Mouse (Mus musculus) lung, postnatal 25 days (tissue): ENCODE measurements around the gene Fign.
A peak's percentile ranks its signal among the peaks of the same experiment; 100 is the strongest.

Experiments used
- DNase-seq: peaks from one replicate; pipeline ENCODE4 v3.0.0; 2022; ENCODE audit warnings: low spot score

Fign gene

GRCm38 (mm10) chr2:64097937-64098617 lies at the start of gene Fign:
TSS of gene Fign (minus strand) at chr2:64098038.
- DNase-seq, result peak; percentile 73

- no peak for DNase-seq
Measured at GRCm38 (mm10) chr2:64133597-64133996, 35.8 kb upstream of the Fign start.

DNA sequence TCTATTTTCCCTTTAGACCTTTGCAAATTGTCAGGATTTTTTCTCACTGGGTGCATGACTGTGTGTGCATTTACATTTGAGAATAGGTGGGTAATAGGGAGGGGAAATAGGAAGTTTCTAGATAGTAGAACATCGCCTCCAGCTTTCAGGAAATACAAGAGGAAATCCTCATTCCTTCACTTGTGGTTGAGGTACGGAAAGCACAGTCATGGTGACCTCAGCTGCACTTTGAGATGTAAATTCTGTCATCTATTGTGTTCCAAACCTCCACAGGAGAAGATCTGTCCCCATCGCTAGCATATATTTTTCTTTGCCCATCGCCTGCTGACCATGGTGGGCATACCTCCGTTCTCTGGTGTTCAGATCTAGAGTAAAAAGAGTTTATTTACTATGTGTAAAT lies 22.7 kb upstream of the Fign start:
- DNase-seq, result no peak

- no peak for DNase-seq
Measured at GRCm38 (mm10) chr2:64116613-64117012, 18.8 kb upstream of the Fign start.

GRCm38 (mm10) chr2:64111133-64111532 lies 13.3 kb upstream of the Fign start:
- no peak for DNase-seq

DNA sequence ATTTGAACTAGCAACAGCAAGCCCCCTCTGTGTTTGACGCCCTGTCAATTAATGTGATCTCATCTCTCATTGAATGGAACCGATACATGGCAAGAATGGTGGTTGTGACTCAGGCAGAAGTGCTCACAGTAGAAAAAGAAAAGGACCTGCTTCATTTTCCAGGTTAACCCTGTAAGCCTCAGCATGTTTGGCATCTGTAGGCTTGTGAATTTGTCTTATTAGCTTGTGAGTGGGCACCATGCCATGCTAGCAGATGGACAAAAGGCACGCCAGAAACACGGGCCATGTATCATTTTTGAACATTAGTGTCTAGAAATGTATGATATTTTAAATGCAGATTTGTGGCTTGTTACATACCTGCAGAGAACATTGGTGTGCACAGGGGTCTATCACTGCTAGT lies 12.0 kb upstream of the Fign start:
- DNase-seq, result no peak

DNA sequence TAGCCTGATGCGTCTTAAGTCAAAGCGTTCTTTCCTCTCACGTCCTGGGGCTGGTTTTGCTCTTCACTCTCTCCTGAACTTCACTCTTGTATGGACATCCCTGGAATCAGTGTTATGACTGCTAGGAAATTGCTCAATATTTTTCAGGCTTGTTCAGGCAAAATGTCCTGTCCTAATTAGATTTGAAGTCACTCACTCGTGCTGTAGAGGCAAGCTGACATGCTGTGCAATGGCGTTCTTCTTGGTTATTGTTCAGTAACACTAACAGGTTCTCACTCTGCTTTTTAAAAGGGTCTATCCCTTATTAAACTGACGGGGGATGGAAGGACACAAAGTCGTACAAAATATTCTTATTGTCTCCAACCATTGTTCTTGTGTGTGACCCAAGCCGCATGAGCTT lies 10.2 kb upstream of the Fign start:
- no peak for DNase-seq

- DNase-seq, result no peak
Measured at GRCm38 (mm10) chr2:64098618-64099320, 931 bp upstream of the Fign start.

DNA sequence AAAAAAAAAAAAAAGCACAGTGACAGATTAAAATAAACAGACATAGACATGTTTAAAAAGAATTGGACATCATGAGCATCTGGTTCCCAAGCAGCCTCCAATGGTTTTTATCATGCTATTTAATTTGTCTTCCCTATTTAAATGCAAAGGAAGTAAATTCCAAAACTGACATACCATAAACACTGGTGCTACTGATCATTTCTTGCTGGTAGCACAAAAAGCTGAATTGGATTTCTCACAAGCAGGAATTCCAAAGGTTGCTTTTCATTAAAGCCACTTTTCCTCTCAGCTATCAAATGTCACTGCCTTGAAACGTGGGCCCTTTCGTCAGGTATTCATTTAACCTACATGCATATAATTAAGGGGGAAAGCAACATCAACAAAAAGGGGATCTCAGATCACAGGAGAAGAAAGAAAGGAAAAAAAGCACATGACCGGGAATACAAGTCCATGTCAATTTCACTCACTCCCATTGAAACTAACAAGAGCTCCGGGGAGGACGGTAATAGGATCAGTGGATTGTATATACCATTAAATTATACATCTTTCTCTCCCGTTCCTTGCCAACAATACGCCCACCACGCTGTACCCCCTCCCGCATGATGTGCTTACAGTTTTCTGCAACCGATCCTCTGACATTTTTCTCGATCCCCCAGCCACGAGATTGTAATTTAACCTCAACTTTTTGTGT lies 972 bp downstream of the Fign start:
- no peak for DNase-seq

GRCm38 (mm10) chr2:64096176-64096575 lies 1.7 kb downstream of the Fign start:
- no peak for DNase-seq

DNA sequence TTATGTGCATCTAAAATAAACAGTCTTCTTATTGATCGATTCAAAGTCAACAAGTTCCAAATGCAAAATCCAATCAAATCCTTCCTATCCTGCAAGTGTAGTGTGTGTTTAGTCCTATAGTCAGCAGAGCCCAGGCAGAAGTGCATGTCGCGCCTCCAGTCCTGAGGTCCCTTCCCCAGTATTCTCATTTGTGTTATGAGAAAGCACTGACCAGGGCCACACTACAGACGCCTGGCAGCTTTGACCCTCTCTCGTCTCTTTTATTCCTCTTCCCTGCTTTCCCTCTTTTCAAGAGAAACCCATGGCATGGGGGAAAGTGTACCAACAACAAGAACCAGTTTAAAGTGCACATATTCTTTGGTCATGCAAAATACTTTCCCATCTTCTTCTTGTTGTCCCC lies 2.3 kb downstream of the Fign start:
- DNase-seq, result no peak

GRCm38 (mm10) chr2:64093087-64093486 lies 4.8 kb downstream of the Fign start:
- no peak for DNase-seq

DNA sequence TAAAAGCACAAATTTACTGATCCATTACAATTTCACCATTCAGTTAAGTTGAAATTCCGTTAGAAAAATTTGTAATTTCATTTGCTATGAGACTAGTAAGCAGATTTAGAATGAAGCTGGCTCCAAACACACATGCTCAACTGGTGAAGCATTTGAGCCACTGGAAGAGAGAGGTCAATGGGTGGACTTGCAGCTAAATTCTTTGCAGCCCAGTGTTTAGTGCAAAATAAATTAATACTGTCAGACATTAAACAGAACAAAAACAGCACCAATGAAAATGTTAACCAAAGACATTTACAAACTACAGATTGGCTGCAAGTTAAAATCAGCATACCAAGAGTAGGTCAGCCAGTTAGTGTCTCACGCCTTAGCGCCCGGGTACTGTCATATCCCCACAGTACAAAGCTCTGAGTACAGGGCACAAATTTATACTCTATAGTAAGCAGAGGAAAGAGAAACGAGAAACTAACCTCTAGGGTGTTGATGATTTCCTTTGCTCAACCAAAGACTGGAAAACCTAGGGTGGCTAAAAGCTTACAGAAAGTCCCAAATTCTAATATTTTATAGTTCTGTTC lies 13.9 kb downstream of the Fign start:
- no peak for DNase-seq

DNA sequence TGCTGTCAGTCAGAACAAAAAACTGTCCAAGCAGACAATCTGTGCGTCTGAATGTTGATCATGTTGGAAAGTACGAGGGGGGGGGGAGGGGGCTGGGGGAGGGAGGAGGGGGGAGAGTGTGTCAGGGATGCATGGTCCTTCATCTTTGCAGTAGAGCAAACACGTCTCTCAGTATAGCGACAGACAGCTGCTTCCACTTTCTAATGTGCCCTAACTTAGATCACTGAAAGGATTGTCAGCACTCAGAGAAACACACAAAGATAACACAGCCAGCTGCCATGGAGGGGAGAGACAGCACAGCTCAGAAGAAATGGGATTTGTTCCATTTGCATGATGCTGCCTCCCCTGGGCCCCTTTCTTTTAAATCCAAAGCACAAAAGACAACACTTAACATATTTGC lies 18.1 kb downstream of the Fign start:
- DNase-seq, result no peak

- no peak for DNase-seq
Measured at GRCm38 (mm10) chr2:64078551-64078950, 19.3 kb downstream of the Fign start.

DNA sequence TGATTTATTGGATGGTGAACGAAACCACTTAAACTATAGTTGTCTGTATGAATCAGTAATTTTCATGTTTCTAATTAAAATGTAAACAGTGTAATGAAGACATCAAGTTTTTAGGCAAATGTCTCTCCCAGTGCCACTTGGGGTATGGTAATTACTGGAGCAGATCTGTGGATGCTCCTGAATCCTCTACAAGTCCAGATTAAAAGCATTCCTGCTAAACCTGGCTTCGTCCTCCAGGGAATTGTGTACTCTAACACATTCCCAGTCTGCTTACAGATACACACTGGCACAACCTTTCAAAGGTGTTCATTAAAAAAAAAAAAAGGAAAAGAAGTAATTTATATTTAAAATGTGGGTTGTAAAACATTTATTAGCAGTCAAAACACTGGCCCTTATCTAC lies 20.0 kb downstream of the Fign start:
- no peak for DNase-seq

DNA sequence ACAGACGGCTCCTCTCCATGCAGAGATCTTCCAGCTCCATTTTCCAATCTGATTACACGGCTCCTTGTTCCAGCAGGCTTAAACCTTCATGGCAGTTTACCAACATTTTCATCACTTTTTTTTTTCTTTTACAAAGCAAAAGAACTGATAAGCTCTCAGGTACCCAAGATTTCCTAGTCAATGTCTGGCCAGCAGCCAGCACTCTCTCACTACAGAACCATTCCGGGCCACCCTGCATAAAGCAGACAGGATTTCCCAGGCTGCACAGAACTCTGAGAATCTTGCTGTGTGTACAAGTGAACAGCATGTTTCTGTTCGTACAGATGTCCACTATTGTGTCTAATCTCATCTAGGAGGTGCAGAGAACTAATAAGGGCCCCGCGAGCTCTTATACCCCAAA lies 22.0 kb downstream of the Fign start:
- no peak for DNase-seq

DNA sequence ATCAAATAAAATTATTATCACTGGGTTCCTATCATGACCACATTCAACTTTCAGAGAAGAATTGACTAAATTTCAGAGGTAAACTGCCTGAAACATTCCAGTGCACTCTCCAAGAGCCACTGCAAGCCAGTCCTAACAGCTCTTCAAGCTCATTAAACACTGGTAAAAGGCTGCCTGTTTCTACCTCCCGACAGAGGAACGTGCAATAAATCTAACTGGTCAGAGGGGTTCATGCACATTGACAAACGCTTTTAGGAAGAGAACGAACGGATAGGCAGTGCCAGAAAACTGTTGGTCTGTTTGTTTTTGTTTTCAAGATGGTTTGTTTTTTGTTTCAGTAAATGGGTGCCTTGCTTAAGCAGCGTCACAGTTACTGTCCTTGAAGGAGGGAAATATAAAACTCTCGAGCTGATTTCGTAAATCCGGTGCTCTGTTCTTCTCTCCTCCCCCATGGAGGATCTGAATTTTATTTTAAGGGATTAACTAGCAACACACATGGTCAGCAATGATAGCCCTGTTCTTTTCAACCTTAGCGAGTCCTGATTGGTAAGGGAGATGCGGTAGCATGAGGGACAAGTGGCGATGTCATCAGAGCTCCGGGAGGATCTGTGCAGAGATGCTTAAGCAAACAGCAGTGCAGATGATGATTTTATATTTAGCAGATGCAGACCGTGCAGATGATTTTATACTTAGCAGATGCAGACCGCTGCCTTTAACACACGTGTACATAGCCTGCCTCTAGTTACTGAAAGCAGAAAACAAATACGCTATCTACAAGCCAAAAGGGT lies 23.0 kb downstream of the Fign start:
- DNase-seq, result no peak

DNA sequence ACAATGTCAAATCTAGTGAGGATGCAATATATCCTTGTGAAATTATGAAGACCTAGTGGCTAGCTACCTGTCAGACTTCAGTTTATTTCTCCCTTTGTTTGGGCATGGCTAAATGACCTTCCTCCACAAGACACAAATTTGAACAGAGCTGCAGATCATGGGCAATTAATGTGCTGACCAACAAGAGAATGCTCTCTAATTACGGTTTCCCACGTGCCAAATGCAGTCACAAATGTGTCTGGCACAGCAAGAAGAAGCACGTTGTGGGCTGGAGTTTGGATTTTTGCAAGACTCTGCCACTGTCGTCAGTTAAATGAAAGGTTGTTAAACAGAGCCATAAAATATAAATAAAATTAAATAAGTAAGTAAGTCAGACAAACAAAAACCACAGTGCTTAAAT lies 25.7 kb downstream of the Fign start:
- DNase-seq, result no peak

GRCm38 (mm10) chr2:64069950-64070695 lies 27.7 kb downstream of the Fign start:
- no peak for DNase-seq

- no peak for DNase-seq
Measured at GRCm38 (mm10) chr2:64065511-64065910, 32.3 kb downstream of the Fign start.
